Mouse (Mus musculus): ENCODE measurements around the gene Ncam2. TPM values are rescaled to one million over a fixed set of nuclear protein-coding genes. Genes with fewer than 3 reads are reported as not detected.

Ncam2 gene
- polyA plus RNA-seq, 1 experiment from 2014 or later, result 51.9 TPM

DNA sequence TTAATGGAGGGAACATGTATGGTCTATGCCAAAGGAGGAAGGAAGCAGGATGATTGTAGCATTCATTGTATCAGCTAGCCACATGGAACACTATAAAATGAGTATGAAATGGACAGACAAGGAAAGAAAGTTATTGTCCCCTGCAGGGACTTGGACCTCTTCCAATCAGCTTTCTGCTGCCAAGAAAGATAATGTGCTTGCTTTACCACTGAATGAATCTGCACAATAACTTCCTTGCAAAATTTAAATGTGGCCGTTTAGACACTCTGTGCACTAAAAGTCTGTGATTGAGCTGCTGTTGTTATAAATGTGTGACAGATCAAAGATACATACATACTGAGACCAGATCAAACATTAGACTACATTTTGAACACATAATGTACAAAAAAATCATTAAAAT, 451.1 kb downstream of the Ncam2 start:
- Histone ChIP-seq H3K4me3 (ENCODE audit: low read depth, low read length) (no peak overlapping the region), H3K27me3 (ENCODE audit: control insufficient read depth, insufficient read depth, low read length) (no peaks in the 10 kb centered on the region), H3K27ac (ENCODE audit: low read depth, low read length) (no peak overlapping the region), H3K36me3 (ENCODE audit: control insufficient read depth, insufficient read depth, low read length) (no peaks in the 10 kb centered on the region), H3K4me1 (ENCODE audit: control insufficient read depth, insufficient read depth, low read length) (no peaks in the 10 kb centered on the region), H3K9me3 (ENCODE audit: control insufficient read depth, low read length) (no peaks in the 10 kb centered on the region), H3K9ac (replicated peaks; ENCODE audit: low read depth, low read length) (no peak overlapping the region), H3K4me2 (ENCODE audit: low read depth, low read length) (no peak overlapping the region)
- ATAC-seq (ENCODE audit: low read depth), result peak; percentile 41; the same call in 1 of the 2 replicates
- WGBS, result 23% methylated on average over 1 of the region's 1 CpGs

DNA sequence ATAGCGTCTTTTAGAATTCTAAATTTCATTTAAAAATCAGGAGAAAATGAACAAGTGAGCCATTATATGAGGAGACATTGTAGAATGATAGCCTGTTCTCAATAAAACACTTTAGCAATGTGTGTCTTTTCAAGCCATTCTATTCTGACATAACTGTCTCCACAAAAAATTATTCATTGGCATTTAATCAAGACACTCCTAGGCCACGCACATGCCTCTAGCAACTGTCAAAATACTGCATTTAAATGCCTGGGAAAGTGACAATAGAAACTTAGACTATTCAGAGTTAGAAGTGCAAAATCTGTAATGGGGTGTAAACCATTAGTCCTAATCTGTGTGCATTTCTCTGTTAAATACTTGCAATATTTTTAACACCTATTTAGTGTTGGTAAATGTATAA, 456.1 kb downstream of the Ncam2 start:
- H3K27ac ChIP-seq (ENCODE audit: low read depth, low read length), result no peak overlapping the region
- no peak for ATAC-seq (ENCODE audit: low read depth)
- no peaks in the 10 kb centered on the region for H3K9me3 ChIP-seq (ENCODE audit: control insufficient read depth, low read length)
- no peak overlapping the region for H3K4me3 ChIP-seq (ENCODE audit: low read depth, low read length)
- H3K4me2 ChIP-seq (ENCODE audit: low read depth, low read length), result no peak overlapping the region
- no peaks in the 10 kb centered on the region for H3K27me3 ChIP-seq (ENCODE audit: control insufficient read depth, insufficient read depth, low read length)
- H3K36me3 ChIP-seq (ENCODE audit: control insufficient read depth, insufficient read depth, low read length), result no peaks in the 10 kb centered on the region
- no peak overlapping the region for H3K9ac ChIP-seq (replicated peaks; ENCODE audit: low read depth, low read length)
- 74% methylated on average over 2 of the region's 2 CpGs for WGBS
- H3K4me1 ChIP-seq (ENCODE audit: control insufficient read depth, insufficient read depth, low read length), result no peaks in the 10 kb centered on the region

DNA sequence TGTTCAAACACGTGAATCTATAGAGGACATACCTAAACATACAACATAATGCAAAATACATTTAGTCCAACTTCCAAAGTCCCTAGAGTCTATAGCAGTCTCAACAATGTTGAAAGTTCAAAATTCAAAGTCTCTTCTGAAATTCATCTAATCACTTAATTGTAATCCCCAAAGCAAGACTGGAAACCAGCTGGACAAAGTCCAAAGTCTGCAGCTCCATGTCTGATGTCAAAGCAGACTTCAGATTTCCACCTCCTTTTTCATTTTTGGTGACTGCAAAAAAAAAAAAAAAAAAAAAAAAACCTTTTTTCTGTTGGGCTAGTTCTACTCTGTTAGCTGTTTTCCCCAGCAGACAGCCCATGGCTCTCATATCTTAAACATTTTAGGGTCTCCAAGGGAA, 473.4 kb downstream of the Ncam2 start:
- no peaks in the 10 kb centered on the region for H3K36me3 ChIP-seq (ENCODE audit: control insufficient read depth, insufficient read depth, low read length)
- H3K27ac ChIP-seq (ENCODE audit: low read depth, low read length), result no peak overlapping the region
- H3K4me3 ChIP-seq (ENCODE audit: low read depth, low read length), result no peak overlapping the region
- H3K9ac ChIP-seq (replicated peaks; ENCODE audit: low read depth, low read length), result no peak overlapping the region
- no peaks in the 10 kb centered on the region for H3K9me3 ChIP-seq (ENCODE audit: control insufficient read depth, low read length)
- no peak for ATAC-seq (ENCODE audit: low read depth)
- no peaks in the 10 kb centered on the region for H3K27me3 ChIP-seq (ENCODE audit: control insufficient read depth, insufficient read depth, low read length)
- no peak overlapping the region for H3K4me2 ChIP-seq (ENCODE audit: low read depth, low read length)
- H3K4me1 ChIP-seq (ENCODE audit: control insufficient read depth, insufficient read depth, low read length), result no peaks in the 10 kb centered on the region
- WGBS, result 93% methylated on average over 1 of the region's 1 CpGs

DNA sequence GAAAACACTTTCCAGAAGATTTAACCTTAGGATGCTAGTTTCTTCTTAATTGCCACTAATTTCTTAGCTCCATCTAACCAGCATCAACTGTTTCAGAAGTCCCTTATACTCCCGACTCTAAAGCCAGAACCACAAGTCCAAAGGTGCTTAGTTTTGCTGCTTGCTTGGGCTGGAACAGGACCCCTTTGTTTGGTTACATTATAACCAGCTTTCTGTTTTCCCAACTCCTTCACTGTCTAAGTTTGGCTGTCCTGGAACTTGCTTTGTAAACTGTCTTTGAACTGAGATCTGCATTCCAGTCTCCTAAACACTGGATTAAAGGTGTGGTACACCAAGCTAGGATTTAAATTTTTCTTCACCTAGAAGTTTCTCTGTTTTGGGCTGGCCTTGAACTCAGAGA, 475.0 kb downstream of the Ncam2 start:
- Histone ChIP-seq H3K9me3 (ENCODE audit: control insufficient read depth, low read length) (no peaks in the 10 kb centered on the region), H3K27me3 (ENCODE audit: control insufficient read depth, insufficient read depth, low read length) (no peaks in the 10 kb centered on the region), H3K27ac (ENCODE audit: low read depth, low read length) (no peak overlapping the region), H3K36me3 (ENCODE audit: control insufficient read depth, insufficient read depth, low read length) (no peaks in the 10 kb centered on the region), H3K4me2 (ENCODE audit: low read depth, low read length) (no peak overlapping the region), H3K4me3 (ENCODE audit: low read depth, low read length) (no peak overlapping the region), H3K4me1 (ENCODE audit: control insufficient read depth, insufficient read depth, low read length) (no peaks in the 10 kb centered on the region), H3K9ac (replicated peaks; ENCODE audit: low read depth, low read length) (no peak overlapping the region)
- ATAC-seq (ENCODE audit: low read depth), result no peak
- WGBS, result 68% methylated on average over 1 of the region's 1 CpGs

Data from neural tube, embryonic 14.5 days (tissue).